ENCODE assay signal across 7 mouse cellular contexts in the genomic region with DNA sequence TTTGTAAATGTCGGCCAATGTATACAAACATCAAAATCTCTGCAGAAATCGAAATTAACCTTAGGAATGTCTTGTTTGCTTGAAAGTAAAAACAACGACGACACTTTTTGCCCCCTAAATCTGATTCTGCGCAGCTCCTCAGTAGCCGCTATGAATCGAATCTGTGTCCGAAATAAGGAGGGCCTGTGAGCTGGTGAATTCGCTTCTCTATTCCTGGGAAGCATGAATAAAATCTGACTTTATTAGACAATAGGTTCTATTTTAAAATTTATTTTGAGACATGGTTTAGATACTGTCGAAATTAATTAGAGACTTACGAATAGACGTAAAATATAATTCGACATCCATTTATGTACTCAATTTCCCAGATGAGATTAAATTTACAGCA. TPM values are rescaled to one million over a fixed set of nuclear protein-coding genes. Genes with fewer than 3 reads are reported as not detected.
DNase-seq lines count a peak whose midpoint lies in the region; ATAC-seq and TF ChIP-seq lines count a peak whose summit lies in the region.

No protein-coding gene starts in this region.

- no peak for TF ChIP-seq POLR2A in olfactory bulb, adult 2 months (IDR thresholded peaks at IDR 0.05; ENCODE audit: insufficient read depth, low read depth, low read length)

- peak; percentile 27 for DNase-seq in lung, embryonic 14.5 days
- DNase-seq in lung, postnatal 14 days, result no peak
- DNase-seq in forebrain, embryonic 11.5 days (ENCODE audit: low spot score), result no peak
- DNase-seq in limb, embryonic 11.5 days (ENCODE audit: low spot score), result no peak
- no peak for DNase-seq in gastrocnemius, postnatal 14 days
- DNase-seq in left cerebral cortex, adult 11 months (ENCODE audit: low spot score), result no peak

- H3K4me3 ChIP-seq in lung, embryonic 14.5 days (ENCODE audit: low read depth, low read length), result peak overlapping the region; percentile 70
- H3K4me3 ChIP-seq in forebrain, embryonic 11.5 days (ENCODE audit: low read depth, low read length), result peak overlapping the region; percentile 73
- H3K4me3 ChIP-seq in limb, embryonic 11.5 days (ENCODE audit: low read depth, low read length), result peak overlapping the region; percentile 69
- peak overlapping the region; percentile 43 for H3K4me3 ChIP-seq in olfactory bulb, adult 2 months (ENCODE audit: insufficient read depth, low read depth, low read length)

- H3K27ac ChIP-seq in lung, embryonic 14.5 days (ENCODE audit: low read depth), result no peak overlapping the region
- peak overlapping the region; percentile 64; the same call in 1 of the 2 replicates for H3K27ac ChIP-seq in forebrain, embryonic 11.5 days (ENCODE audit: low read depth, low read length)
- no peak overlapping the region for H3K27ac ChIP-seq in limb, embryonic 11.5 days (replicated peaks; ENCODE audit: low read depth, low read length)
- H3K27ac ChIP-seq in olfactory bulb, adult 2 months (ENCODE audit: insufficient read depth, low read depth, low read length), result peak overlapping the region; percentile 91

- H3K36me3 ChIP-seq in lung, embryonic 14.5 days (ENCODE audit: insufficient read depth), result no peaks in the 10 kb centered on the region
- H3K36me3 ChIP-seq in forebrain, embryonic 11.5 days (ENCODE audit: control insufficient read depth, insufficient read depth, low read length), result no peaks in the 10 kb centered on the region
- no peaks in the 10 kb centered on the region for H3K36me3 ChIP-seq in limb, embryonic 11.5 days (ENCODE audit: control insufficient read depth, insufficient read depth, low read length)

- intact Hi-C loops in gastrocnemius, postnatal 14 days (cut with DNase I; ENCODE audit: low total_unique reads), result no loop called here

- 0 out of 2 replicates have a peak, but pooled peaks cover 6% of the 10 kb centered on the region for H3K4me1 ChIP-seq in lung, embryonic 14.5 days (ENCODE audit: insufficient read depth)
- H3K4me1 ChIP-seq in forebrain, embryonic 11.5 days (replicated peaks; ENCODE audit: control insufficient read depth, insufficient read depth, low read length), result peaks cover 16% of the 10 kb centered on the region; the same call in 1 of the 2 replicates
- peaks cover 11% of the 10 kb centered on the region; the same call in 1 of the 2 replicates for H3K4me1 ChIP-seq in limb, embryonic 11.5 days (ENCODE audit: control insufficient read depth, insufficient read depth, low read length)
- H3K4me1 ChIP-seq in olfactory bulb, adult 2 months (ENCODE audit: control insufficient read depth, insufficient read depth, low read length), result no peaks in the 10 kb centered on the region

- no peak for TF ChIP-seq CTCF in lung, embryonic 14.5 days (IDR thresholded peaks at IDR 0.05; ENCODE audit: low read depth)
- no peak for TF ChIP-seq CTCF in olfactory bulb, adult 2 months (IDR thresholded peaks at IDR 0.05; ENCODE audit: insufficient read depth, low read depth, low read length)

- WGBS in lung, embryonic 14.5 days, result 6% methylated on average over 13 of the region's 13 CpGs
- WGBS in forebrain, embryonic 11.5 days, result 4% methylated on average over 13 of the region's 13 CpGs
- 7% methylated on average over 13 of the region's 13 CpGs for WGBS in limb, embryonic 11.5 days
- 2% methylated on average over 13 of the region's 13 CpGs for WGBS in olfactory bulb, adult 2 months

- H3K4me2 ChIP-seq in lung, embryonic 14.5 days, result peak overlapping the region; percentile 94
- peak overlapping the region; percentile 61 for H3K4me2 ChIP-seq in forebrain, embryonic 11.5 days (ENCODE audit: low read depth, low read length, severe bottlenecking)
- peak overlapping the region; percentile 55 for H3K4me2 ChIP-seq in limb, embryonic 11.5 days (ENCODE audit: low read depth, severe bottlenecking)

- peak overlapping the region; percentile 60; the same call in 1 of the 2 replicates for H3K9ac ChIP-seq in lung, embryonic 14.5 days
- H3K9ac ChIP-seq in forebrain, embryonic 11.5 days (ENCODE audit: low read length), result peak overlapping the region; percentile 65
- H3K9ac ChIP-seq in limb, embryonic 11.5 days (ENCODE audit: low read length), result peak overlapping the region; percentile 57

- H3K9me3 ChIP-seq in lung, embryonic 14.5 days (ENCODE audit: low read depth, low read length), result no peaks in the 10 kb centered on the region
- H3K9me3 ChIP-seq in forebrain, embryonic 11.5 days (ENCODE audit: control insufficient read depth, low read length), result no peaks in the 10 kb centered on the region
- H3K9me3 ChIP-seq in limb, embryonic 11.5 days (ENCODE audit: control insufficient read depth, low read length), result no peaks in the 10 kb centered on the region

- no peaks in the 10 kb centered on the region for H3K27me3 ChIP-seq in lung, embryonic 14.5 days (ENCODE audit: insufficient read depth, low read length)
- H3K27me3 ChIP-seq in forebrain, embryonic 11.5 days (ENCODE audit: control insufficient read depth, insufficient read depth, low read length), result no peaks in the 10 kb centered on the region
- H3K27me3 ChIP-seq in limb, embryonic 11.5 days (ENCODE audit: control insufficient read depth, insufficient read depth, low read length), result no peaks in the 10 kb centered on the region

- no peak for ATAC-seq in lung, embryonic 14.5 days (ENCODE audit: insufficient read depth)
- peak; percentile 26 for ATAC-seq in forebrain, embryonic 11.5 days (replicated peaks; ENCODE audit: low FRiP score)
- peak; percentile 7; the same call in 1 of the 2 replicates for ATAC-seq in limb, embryonic 11.5 days (ENCODE audit: insufficient number of reproducible peaks, low FRiP score, low TSS enrichment, low read depth)

RNA-seq across cellular contexts. Expression of a gene that starts 0.3 kb away (rescaled TPM):
- 4.0 and 4.4 TPM in 2 replicates for polyA plus RNA-seq in lung, embryonic 14.5 days (2014; fragmentation: Nextera tagmentation; extraction: Ambion mirVana)
- polyA plus RNA-seq in forebrain, embryonic 11.5 days (2014; fragmentation: Nextera tagmentation; extraction: Ambion mirVana), result 18.1 and 23.8 TPM in 2 replicates
- polyA plus RNA-seq in limb, embryonic 11.5 days (2014; fragmentation: Nextera tagmentation; extraction: Ambion mirVana), result 6.6 and 9.2 TPM in 2 replicates
- polyA plus RNA-seq in olfactory bulb, adult 2 months (2012; ENCODE audit: insufficient read depth, insufficient read length, low replicate concordance, missing spikeins), result 276 TPM in 1 of 2 replicates, not detected in the other
- total RNA-seq in gastrocnemius, postnatal 14 days (2021), result 1 to 10 TPM; 1.8 TPM

RNA-seq across cellular contexts. Expression of a gene that starts 14.9 kb away (rescaled TPM):
- polyA plus RNA-seq in lung, embryonic 14.5 days (2014; fragmentation: Nextera tagmentation; extraction: Ambion mirVana), result 50.6 and 52.6 TPM in 2 replicates
- 61.0 and 68.6 TPM in 2 replicates for polyA plus RNA-seq in forebrain, embryonic 11.5 days (2014; fragmentation: Nextera tagmentation; extraction: Ambion mirVana)
- 55.8 and 60.3 TPM in 2 replicates for polyA plus RNA-seq in limb, embryonic 11.5 days (2014; fragmentation: Nextera tagmentation; extraction: Ambion mirVana)
- polyA plus RNA-seq in olfactory bulb, adult 2 months (2012; ENCODE audit: insufficient read depth, insufficient read length, low replicate concordance, missing spikeins), result not detected in 2 replicates
- total RNA-seq in gastrocnemius, postnatal 14 days (2021), result 10 to 100 TPM; 45.4 to 46.9 TPM

Comparison
In these comparisons a context has a peak if more than half of its experiments do, and no peak if none do; other contexts are left out.
1. H3K27ac ChIP-seq: peak in forebrain, embryonic 11.5 days (single experiment) and olfactory bulb, adult 2 months (single experiment); none in lung, embryonic 14.5 days (single experiment) and limb, embryonic 11.5 days (single experiment).
2. Peak in every context shown above with its lines, with median percentiles within 50 percentile points of each other: H3K4me2 ChIP-seq, H3K4me3 ChIP-seq and H3K9ac ChIP-seq.